Mouse (Mus musculus): ENCODE measurements around the gene Itln1.

DNA sequence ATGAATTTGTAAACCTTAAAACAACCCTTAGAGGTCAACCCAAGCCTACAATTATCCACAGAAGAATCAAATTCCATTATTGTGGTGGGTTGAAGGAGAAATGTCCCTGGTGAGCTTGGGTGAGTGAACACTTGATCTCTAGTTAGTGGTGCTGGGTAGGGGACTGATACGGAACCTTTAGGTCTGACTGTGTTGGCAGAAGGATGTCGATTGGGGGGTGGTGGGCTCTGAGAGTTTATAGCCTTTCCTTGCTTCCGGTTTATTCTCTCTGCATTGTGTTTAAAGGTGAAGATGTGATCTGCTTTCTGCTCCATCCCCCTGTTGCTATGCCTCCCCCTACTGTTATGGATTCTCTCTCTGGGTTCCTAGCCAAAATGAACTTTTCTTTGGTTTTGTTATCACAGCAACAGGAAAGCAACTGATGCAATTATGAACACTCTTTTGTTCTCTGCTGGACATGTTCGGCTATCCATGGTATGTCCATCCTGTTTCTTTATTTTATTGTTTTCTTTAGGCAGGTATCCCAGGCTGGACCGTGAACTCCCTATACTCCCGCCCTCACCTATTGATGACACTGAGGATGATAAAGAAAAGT is 34.0 kb downstream of the Itln1 start:
- TF ChIP-seq USF1 (IDR thresholded peaks at IDR 0.05; ENCODE audit: low read depth) (no peak), MYOD1 (IDR thresholded peaks at IDR 0.05; ENCODE audit: control insufficient read depth, insufficient read length, low read depth) (no peak)
